Mouse (Mus musculus) left cerebral cortex, postnatal 25 days (tissue): ENCODE results near the gene Stat1. TPM values are rescaled to one million over a fixed set of nuclear protein-coding genes. Genes with fewer than 3 reads are reported as not detected.

Experiments used
- total RNA-seq, 2 experiments: library from RNA; stranded (reverse); gene quantifications; 2 replicates each; pipeline ENCODE4 v1.2.3; 2021

Stat1 gene
- total RNA-seq, 2 experiments from 2014 or later, result 16.2 to 17.4 TPM

Other genes starting within 250 kb of the Stat1 start
- gene Myo1b, start 203.4 kb upstream of the Stat1 start, total RNA-seq, result 10 to 100 TPM; 39.6 to 45.9 TPM
- gene Stat4, start 132.3 kb upstream of the Stat1 start, total RNA-seq, result 1 to 10 TPM; 4.3 to 4.9 TPM
- gene Gls, start 113.8 kb downstream of the Stat1 start, total RNA-seq, result 100 to 1,000 TPM; 374 to 387 TPM